Mouse (Mus musculus) brain, embryonic 18.5 days (tissue): Measurements from ENCODE around the gene Wee1.
A peak's percentile ranks its signal among the peaks of the same experiment; 100 is the strongest.
"Not testable (repeated sequence)": the region's sequence is repeated elsewhere in the genome, so short reads cannot be mapped to it uniquely, and the experiment has no call there.

Experiments
- DNase-seq: peaks from one replicate; pipeline ENCODE4 v3.0.0-alpha.2; 2012; ENCODE audit warnings: low read depth, low spot score

The Wee1 gene

DNA sequence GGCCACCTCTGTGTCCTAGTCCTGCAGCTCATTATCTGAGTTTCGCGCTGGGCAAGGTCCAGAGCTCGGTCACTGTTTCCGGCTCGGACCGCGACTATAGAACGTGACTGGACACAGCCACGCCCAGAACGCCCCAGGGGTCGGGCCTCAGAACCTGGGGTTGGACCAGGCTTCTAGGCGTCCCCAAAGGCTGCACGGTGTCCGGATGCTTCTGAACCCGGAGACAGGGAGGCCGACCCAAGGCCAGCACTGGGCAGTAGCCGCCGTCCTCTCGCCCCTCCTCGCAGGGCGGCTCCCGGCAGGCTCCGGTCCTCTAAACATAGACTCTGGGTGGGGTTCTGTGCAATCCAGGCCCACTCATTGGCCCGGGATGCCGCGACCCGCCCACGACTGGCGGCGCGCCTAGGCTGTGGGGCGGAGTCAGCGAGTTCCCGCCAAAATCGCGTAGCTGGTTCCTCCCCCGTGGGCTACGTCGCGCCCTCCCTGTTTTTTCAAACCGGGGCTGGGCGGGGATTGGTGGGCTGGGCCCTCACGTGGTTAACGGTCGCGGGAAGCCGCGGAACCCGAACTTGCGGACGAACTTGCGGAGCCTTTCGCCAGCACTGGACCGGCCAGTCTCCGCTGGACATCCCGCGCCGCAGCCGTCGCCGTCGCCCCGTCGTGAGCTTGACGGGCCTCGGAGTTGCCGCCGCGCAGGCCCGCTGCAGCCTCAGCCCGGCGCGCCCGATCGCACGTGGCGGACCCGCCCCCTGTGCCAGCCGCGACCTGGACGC is at the start of gene Wee1:
Wee1 (plus strand) TSS at position 531 of the 773 bp plus-strand sequence.
- DNase-seq, result peak; percentile 92

DNA sequence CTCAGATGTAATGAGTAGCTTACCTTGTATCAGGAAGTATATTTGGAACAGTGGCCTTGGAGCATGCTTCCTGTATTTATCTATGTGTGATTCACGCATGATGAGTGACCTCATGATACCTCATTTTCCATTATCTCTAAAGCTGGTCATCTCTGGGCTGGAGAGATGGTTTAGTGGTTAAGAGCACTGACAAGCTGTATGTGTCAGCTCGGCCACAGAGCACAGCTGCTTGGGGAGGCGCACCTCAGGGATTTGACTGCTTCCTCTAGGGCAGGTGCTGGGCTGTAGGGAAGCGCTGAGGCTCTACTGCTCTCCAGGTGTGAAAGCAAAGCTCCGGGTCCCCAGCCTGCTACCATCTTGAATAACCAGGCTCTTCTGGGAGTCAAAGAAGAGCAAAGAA is 43.7 kb upstream of the Wee1 start:
- DNase-seq, result no peak

DNA sequence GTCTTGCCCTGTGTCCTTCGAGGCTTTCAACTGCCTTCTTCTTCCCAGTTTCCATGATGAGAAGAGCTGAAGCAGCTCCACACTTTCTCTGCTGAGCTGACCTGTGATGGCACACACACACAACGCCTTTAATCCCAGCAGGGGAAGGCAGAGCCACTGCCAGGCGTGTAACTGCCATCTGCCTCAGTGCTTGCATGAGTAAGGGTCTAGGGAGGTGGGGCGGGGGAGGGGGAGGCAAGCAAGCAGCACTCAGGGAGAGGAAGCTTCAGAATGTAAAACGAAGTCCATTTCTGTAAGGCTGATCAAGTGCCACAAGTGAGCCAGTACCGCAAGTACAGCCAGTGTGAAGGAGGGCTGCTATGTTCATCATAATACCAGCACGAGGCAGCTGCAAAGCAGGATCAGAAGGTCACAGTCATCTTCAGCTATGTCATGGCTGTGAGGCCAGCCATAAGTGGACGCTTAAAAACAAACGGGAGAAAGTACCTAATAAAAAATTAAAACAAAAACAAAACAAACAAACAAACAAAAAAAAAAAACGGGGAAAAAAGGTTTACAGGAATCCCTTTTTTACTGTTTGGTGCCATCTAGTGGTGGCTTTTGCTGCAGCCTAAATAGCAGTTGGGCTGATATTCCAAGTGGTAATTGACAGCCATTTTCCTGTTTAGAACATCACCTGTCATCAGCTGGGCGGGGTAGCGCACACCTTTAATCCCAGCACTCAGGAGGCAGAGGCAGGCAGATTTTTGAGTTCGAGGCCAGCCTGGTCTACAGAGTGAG is 38.3 kb upstream of the Wee1 start:
- DNase-seq, result peak; percentile 28

GRCm38 (mm10) chr7:110085217-110085616 is 36.6 kb upstream of the Wee1 start:
- no peak for DNase-seq

DNA sequence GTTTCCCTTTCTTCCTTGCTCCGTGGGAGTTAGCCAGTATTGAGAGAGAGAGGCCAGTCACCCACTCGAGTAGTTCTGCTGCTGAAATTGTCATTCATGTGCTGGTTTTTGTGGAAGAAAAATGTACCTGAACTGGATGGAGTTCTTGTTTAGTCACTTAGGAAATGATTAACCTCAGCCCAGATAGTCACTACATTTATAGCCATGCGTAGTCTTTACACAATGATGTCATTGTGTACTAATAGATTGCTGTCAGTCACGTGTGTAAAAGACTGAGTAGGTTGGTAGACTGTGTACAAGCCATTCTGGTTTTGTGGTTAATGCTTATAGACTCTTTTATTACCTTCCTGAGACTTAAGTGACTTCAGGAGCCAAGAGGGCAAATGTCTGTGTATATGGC is 33.9 kb upstream of the Wee1 start:
- no peak for DNase-seq

DNA sequence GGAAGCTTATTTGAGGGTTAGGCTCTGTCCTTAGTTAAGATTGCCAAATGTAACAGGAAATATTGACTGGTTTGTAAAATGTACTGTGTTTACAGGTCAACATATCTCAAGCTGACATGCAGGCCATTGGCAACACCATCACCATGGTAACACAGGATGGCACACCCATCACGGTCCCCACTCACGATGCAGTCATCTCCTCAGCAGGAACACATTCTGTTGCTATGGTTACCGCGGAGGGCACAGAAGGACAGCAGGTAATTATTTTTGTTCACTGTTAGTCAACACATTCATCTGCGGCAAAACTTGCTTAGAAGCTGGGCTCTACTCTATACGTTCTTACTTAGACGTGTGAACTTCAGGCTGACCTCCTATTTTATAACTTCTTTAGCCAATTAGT is 30.2 kb upstream of the Wee1 start:
- peak; percentile 20 for DNase-seq

- no peak for DNase-seq
Measured at GRCm38 (mm10) chr7:110096332-110096731, 25.5 kb upstream of the Wee1 start.

DNA sequence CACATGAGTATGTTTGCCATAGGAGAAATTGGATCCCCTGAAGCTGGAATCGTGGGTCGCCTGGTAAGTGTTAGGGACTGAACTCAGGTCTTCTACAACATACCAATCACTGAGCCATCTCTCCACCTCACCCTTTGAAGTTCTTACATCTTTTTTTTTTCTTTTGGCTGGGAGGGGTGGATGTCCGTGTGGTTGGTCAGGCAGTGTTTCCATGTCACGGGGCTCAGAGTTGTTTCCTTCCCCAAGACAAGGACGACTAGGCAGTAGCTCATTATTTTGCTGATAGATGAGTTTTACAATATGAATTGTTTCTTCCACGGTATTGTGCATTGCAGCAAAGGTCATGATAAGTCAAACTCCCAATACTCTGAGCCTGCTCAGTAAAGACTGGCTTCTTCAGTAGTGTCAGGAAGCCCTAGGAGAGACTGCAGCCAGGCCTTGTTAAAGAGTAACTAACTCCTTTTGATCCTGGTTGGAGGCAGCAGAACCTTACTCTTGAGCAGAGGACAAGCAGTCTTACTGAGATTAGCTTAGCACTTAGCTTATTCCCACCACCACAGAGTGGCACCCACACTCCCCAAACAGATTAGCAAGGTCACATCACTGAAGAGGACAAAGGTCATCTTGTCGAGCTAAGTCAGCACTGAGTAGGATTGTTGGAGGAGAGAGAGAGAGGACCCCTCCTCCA is 24.6 kb upstream of the Wee1 start:
- DNase-seq, result no peak

DNA sequence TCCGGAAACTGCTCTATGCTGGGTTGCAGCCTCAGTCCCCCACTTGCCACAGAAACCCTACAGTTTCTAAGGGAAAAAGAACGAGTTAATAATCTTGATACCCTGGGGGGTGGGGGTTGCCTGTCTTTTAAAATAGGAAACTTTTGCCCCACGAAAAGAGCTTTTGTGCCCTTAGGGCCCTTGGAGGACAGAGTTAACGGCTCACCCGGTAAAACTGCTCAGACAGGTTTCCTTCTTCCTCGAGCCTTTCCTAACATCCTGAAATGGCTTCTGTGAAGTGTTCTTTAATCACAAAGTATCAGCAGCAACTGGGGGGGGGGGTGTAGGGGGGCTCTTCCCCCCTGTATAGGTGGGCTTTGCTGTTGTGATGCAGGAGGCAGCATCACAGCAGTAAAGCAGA is 21.0 kb upstream of the Wee1 start:
- DNase-seq, result no peak

DNA sequence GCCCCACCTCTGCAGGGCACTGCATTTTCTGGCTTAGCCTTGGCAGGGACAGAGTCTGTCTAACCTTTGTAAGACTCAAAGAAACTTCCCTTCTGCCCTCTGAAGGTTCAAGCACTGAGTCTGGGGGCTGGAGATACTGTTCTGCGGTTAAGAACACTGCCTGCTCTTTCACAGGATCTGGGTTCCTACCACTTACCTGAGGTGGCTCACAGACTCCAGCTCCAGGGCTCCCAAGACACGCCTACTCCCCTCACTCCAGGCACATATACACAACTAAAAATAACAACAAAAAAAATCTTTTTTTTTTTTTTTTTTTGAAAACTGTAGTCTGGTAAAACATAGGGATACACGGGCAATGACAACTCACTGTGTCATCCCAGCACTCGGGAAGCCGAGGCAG is 20.6 kb upstream of the Wee1 start:
- no peak for DNase-seq

DNA sequence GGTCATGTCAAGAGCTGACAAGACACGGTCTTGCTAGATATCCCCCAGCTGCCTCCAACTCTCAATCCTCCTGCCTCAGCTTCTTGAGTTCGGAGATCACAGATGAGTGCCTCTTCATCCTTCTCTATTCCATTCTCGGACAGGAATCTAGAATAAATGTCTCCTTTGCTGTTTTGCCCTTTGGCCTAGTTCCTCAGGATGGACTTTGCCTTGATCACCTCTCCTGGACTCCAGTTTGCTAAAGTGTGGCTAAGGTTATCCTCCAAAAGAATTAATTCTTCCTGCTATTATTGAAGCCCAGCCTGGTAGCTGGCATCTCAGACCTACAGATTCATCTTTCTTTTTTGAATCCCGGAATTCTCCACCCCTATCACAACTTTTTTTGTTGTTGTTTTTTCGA is 16.8 kb upstream of the Wee1 start:
- DNase-seq, result no peak

DNA sequence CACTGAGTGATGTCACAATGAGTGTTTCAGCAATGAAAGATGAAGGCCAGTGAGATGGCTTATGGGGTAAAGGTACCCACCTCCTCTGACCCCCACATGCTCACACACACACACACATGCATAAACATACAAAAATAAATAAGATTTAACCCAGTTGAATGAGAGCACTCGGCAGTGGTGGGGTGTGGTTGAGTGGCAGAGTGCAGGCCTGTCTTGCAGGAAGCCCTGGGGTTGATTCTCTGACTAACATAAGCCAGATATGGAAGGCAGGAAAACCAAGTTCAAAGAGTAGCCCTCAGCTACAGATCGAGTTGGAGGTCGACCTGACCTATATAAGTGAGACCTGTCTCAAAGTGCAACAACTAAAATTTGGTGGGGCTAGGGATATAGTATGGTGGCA is 15.2 kb upstream of the Wee1 start:
- DNase-seq, result no peak

DNA sequence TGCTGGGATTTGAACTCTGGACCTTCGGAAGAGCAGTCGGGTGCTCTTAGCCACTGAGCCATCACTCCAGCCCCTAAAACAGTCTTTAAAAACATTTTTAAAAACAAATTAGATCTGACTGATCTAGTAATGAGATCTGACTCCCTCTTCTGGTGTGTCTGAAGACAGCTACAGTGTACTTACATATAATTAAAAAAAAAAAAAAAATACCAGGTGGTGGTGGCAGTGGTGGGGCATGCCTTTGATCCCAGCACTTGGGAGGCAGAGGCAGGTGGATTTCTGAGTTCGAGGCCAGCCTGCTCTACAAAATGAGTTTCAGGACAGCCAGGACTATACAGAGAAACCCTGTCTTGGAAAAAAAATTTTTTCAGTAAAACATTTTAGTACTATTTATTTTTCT is 13.3 kb upstream of the Wee1 start:
- not testable (repeated sequence) for DNase-seq

- no peak for DNase-seq
Measured at GRCm38 (mm10) chr7:110108967-110109610, 12.8 kb upstream of the Wee1 start.

GRCm38 (mm10) chr7:110110061-110110656 is 11.7 kb upstream of the Wee1 start:
- DNase-seq, result no peak

DNA sequence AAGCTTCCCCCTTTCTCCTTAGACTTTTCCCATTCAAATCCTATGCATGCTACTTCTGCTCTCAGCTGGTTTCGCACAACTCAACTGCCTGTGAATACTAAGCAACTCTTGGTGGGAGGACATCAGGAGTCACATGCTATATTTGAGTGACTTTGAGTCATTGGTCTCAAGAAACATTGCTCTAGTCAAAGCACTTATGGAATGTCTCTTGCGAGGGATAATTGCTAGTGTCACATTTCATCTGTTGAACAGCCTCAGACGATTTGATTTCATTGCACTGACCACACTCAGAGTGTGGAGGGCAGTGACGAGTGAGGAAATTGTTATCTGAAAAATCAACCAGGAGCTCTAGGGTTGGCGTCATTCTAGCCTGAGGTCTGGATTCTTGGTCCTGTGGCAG is 7.1 kb upstream of the Wee1 start:
- no peak for DNase-seq

DNA sequence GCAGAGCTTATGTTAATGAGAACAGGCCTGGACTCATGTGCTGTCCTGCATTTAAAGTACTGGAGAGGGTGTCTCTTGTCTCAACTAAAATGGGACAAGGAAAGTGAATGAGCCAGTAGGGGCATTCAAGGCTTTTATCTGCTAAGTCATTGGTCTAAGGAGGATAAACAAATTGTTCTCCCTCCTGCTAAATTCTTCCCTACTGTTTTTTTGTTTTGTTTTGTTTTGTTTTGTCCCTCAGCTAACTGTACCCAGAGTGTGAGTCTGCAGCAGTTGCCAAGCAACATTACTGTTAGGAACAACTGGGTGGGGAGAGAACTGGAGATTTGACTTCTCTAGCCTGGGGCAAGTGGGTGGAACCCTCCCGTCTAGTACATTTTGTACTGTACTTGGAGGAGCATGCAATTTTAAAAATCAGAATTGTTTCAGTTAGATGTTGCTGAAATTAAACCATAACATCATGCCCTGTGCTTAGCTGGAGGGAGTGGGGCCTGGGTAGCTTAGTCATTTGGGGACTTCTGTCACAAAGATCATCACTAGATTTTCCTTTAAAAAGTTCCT is 5.0 kb upstream of the Wee1 start:
- no peak for DNase-seq

DNA sequence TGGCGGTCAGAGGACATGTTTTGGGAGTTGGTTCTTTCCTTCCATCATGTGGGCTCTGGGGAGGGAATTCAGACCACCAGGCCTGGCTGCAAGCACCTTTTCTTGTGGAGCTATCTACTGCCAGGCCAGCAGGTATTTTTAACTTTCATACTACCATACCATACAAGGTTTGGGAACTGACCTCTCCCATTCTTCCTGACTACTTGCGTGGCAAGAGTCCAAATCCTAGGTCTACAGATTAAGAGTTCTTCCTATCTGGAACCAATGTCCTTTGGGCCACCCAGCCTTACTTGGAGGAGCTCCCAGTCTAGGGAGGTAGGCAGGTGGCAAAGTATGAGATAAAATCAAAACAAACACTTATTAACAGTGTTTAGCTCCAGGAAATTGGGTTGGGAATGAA is 3.4 kb upstream of the Wee1 start:
- DNase-seq, result no peak

DNA sequence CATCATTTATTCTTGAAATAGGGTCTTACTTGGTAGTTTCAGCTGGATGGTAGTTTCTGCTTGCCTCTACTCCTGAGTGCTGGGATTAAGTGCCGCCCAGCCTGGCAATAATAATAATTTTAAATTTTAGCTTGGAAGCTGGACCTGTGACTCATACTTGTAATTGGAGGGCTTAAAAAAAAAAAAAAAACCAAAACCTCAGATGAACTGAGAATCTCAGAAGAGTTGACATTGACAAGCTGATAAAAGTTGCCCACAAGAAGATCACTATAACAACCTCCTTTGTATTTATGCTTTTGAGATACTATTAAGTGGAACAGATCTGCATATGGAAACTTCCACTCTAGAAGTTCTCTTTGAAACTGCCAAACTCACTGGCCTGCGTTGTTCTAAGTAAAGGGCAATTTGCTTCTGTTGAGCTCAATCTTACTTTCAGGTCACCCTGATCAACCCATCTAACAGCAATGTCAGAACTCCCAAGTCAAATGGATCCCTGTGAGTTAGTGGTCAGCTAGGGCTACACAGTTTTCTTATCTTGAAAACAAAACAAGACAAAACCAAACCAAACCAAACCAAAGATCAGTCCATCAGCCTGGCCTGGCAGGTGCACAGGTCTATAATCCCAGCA is 1.6 kb upstream of the Wee1 start:
- DNase-seq, result no peak

DNA sequence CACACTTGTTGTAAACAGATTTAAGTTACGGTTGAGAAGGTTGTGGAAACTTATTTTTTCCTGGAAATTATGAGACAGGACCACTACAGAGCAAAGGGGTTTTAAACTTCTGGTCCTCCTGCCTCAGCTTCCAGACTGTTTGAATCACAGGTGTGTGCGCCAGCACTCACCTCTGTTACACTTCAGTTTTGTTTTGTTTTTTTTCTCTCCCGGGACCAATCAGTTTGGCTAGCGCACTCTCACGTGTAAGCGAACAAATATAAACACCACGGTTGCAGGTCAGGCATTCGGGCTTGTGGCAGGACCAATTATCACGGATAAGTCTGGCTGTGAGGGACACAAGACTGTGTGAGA is 707 bp upstream of the Wee1 start:
- no peak for DNase-seq

DNA sequence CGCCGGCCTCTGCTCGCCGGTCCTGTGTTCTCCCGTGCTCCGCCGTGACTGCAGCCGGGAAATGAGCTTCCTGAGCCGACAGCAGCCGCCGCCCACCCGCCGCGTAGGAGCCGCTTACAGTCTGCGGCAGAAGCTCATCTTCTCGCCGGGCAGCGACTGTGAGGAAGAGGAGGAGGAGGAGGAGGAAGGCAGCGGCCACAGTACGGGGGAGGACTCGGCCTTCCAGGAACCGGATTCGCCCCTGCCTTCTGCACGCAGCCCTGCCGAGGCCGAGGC is 381 bp downstream of the Wee1 start:
- no peak for DNase-seq
